Mouse (Mus musculus) E14TG2a.4 (cell line): ENCODE measurements around the gene Afm.

Experiments used
- H3K27me3 ChIP-seq: 2 replicates; pipeline ENCODE4 v1.6.1; 2014; ENCODE audit warnings: low read length, control low read depth; ENCODE audit not compliant: insufficient read depth
- H3K36me3 ChIP-seq: 2 replicates; pipeline ENCODE4 v1.6.1; 2014; ENCODE audit warnings: low read length, control low read depth; ENCODE audit not compliant: insufficient read depth
- H3K4me1 ChIP-seq: replicated peaks from 2 replicates; pipeline ENCODE4 v1.6.1; 2014; ENCODE audit warnings: low read depth, low read length, control low read depth
- H3K4me3 ChIP-seq: replicated peaks from 2 replicates; pipeline ENCODE4 v1.5.1; 2014; ENCODE audit warnings: mild to moderate bottlenecking, low read length
- H3K9me3 ChIP-seq: 2 replicates; pipeline ENCODE4 v1.6.1; 2014; ENCODE audit warnings: low read length, control low read depth
- CTCF ChIP-seq: conservative IDR thresholded peaks from 2 replicates; pipeline ENCODE4 v1.5.1; 2014; ENCODE audit warnings: low read length
- POU5F1 ChIP-seq: IDR thresholded peaks from 2 replicates; pipeline ENCODE4 v1.6.1; 2014; ENCODE audit warnings: low read length, borderline replicate concordance

The Afm gene

DNA sequence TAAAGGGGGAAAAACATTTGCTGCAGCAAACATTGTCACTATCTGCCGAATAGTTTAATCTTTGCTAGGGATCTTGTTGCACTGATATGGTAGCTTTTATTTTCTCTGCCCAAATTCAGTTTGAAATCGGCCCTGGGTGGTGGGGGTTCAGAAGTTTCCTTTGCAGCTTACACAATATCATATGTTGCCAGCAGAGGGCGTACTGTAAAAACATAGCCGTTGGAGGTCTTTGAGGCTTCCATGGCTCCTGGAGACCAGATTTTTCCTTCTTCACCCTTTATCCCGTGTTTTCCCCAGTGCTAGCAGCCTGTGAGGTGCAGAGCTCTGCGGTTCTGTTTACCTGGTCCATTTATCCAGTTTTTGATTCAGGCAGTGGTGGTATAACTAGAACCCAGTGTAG is 82.7 kb downstream of the Afm start:
- Histone ChIP-seq H3K4me1 (0 out of 2 replicates have a peak, but pooled peaks cover 2% of the 10 kb centered on the region), H3K9me3 (peaks cover 10% of the 10 kb centered on the region), H3K36me3 (no peaks in the 10 kb centered on the region), H3K27me3 (no peaks in the 10 kb centered on the region), H3K4me3 (no peak overlapping the region)
- peak; percentile 48 for TF ChIP-seq CTCF
- no peak for TF ChIP-seq POU5F1
